Mouse (Mus musculus) bone marrow, adult 2 months (tissue): ENCODE measurements around the gene Msh4. TPM values are rescaled to one million over a fixed set of nuclear protein-coding genes. Genes with fewer than 3 reads are reported as not detected.

ENCODE experiments used
- H3K27ac ChIP-seq: fragments of 200-500 bp; 2 replicates; pipeline ENCODE4 v1.5.1; 2012; ENCODE audit warnings: low read depth, mild to moderate bottlenecking, control low read depth, inconsistent platforms, low read length; ENCODE audit not compliant: control insufficient read depth, poor library complexity, insufficient read depth
- H3K4me1 ChIP-seq: fragments of 200-500 bp; 2 replicates; pipeline ENCODE4 v1.6.1; 2011; ENCODE audit warnings: low read length; ENCODE audit not compliant: control insufficient read depth, insufficient read depth
- H3K4me3 ChIP-seq: fragments of 200-500 bp; replicated peaks from 2 replicates; pipeline ENCODE3; 2011; ENCODE audit warnings: mild to moderate bottlenecking, low read depth, low read length, control low read depth; ENCODE audit not compliant: control insufficient read depth
- CTCF ChIP-seq: fragments of 200-500 bp; IDR thresholded peaks from 2 replicates; pipeline ENCODE4 v1.5.1; 2011; ENCODE audit warnings: low read length, control low read depth; ENCODE audit not compliant: control insufficient read depth, insufficient read depth
- POLR2A ChIP-seq: fragments of 200-500 bp; IDR thresholded peaks from 2 replicates; pipeline ENCODE4 v1.6.1; 2011; ENCODE audit warnings: low read depth, mild to moderate bottlenecking, control low read depth, low read length, borderline replicate concordance; ENCODE audit not compliant: control insufficient read depth
- WGBS: fragments of 180-500 bp; shearing (Covaris S2); methylation state at CpG from one replicate; pipeline ENCODE4 v1.1.7; 2018; 5-methylcytosine and 5-hydroxymethylcytosine counted together
- polyA plus RNA-seq: library from polyadenylated mRNA; stranded (reverse); fragments of >200 nt; gene quantifications from 2 replicates; pipeline ENCODE4 v1.2.4, GENCODE M21; 2011; ENCODE audit warnings: low replicate concordance; ENCODE audit not compliant: missing spikeins, insufficient read depth, insufficient read length

The Msh4 gene
- polyA plus RNA-seq, 1 experiment = not detected

DNA sequence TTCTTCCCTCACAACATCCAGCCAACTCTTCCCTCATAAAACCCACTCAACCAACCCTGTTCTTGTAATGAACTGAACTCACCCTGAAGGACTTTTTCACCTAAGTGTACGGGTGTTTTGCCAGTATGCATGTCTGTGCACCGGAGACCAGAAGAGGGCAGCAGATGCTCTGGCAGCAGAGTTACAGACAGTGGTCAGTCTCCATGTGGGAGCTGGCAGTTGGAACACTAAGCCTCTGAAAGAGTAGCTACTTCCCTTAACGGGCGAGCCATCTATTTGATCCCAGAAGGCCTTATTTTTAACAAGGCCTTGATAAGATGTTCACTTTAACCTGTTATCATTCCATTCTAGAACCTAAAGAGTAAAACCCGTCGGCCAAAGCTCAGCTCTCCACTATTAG lies 1.4 kb downstream of the Msh4 start:
- H3K4me1 ChIP-seq = no peaks in the 10 kb centered on the region; the same call in 1 of the 2 replicates
- WGBS = 54% methylated on average over 6 of the region's 6 CpGs
- no peak overlapping the region for H3K4me3 ChIP-seq
- no peak overlapping the region for H3K27ac ChIP-seq
- TF ChIP-seq CTCF = peak; percentile 60
- TF ChIP-seq POLR2A = no peak

DNA sequence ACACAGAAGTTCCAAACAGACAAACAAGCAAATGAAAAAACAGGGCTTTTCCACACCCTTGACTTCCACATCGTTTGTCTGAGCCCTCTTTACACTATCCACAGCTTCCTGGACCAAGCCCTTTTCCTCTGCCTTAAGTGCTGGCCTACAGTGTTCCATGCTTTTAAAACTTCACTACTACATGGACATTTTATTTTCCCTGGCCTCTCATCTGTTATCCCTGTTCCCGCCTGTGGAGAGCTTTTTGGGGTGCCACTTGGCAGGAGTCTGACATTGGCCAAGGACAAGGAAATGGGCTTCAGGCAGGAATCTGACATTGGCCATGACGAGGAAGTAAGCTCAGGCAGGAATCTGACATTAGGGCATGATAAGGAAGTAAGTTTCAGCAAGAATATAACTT lies 3.3 kb downstream of the Msh4 start:
- Histone ChIP-seq H3K4me1 (no peaks in the 10 kb centered on the region; the same call in 1 of the 2 replicates), H3K4me3 (no peak overlapping the region), H3K27ac (no peak overlapping the region)
- TF ChIP-seq POLR2A (no peak), CTCF (no peak)
- 45% methylated on average over 3 of the region's 3 CpGs for WGBS

DNA sequence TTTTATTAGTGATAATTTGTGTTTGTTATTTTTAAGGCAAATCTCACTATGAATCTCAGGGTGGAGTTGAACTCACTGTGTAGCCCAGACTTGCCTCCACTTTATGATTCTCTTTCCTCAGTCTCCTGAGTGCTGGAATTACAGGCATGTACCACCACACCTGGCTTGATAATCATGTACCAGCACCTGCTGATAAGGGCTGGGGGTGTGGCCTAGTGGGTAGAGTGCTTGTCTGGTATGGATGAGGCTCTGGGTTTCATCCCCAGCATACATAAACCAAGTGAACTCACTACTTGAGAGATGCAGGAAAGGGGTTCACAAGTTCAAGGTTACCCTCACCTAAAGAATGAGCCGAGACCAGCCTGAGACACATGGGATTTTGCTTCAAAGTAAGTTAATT lies 4.0 kb downstream of the Msh4 start:
- 76% methylated on average over 1 of the region's 1 CpGs for WGBS
- no peaks in the 10 kb centered on the region for H3K4me1 ChIP-seq
- no peak overlapping the region for H3K27ac ChIP-seq
- no peak overlapping the region for H3K4me3 ChIP-seq
- TF ChIP-seq CTCF (no peak), POLR2A (no peak)

DNA sequence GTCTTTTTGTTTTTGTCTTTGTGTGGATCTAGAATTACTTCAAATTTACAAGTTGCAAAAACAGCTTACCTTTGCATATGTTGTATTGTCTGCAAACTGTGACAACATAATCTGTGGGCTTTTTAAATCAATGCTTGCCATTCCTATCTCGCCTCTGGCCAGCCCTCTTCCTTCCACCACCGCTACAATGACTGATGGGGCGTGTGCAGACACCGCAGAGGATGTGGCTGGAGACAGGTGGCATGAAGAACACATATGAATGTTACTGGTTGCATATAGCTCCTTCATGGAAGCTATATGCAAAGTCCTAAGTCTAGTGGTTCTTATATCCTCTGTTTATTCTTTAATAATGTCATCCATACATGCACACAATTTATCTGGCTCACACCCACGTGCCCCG lies 8.7 kb downstream of the Msh4 start:
- TF ChIP-seq CTCF (no peak), POLR2A (no peak)
- Histone ChIP-seq H3K27ac (no peak overlapping the region), H3K4me1 (no peaks in the 10 kb centered on the region; the same call in 1 of the 2 replicates), H3K4me3 (no peak overlapping the region)
- 18% methylated on average over 6 of the region's 6 CpGs for WGBS

DNA sequence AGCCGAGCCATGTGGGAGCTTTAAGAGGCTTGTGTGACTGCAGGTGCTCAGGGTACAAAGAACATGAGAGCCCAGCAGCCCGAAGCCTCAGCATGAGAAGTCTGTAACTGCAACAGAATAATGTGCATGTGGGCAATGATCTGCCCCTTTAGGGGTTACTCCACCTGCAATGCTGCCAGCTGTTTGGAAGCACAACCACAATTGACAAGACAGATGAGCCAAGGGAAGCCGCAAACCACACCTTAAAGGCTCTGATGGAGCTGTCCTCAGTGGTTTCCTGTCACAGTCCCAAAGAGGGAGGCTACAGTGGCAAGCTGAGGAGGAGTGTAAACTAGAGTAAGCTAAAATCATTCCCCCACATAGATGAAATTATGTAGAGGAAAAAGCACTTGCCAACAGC lies 10.5 kb downstream of the Msh4 start:
- H3K27ac ChIP-seq = no peak overlapping the region
- no peaks in the 10 kb centered on the region; the same call in 1 of the 2 replicates for H3K4me1 ChIP-seq
- TF ChIP-seq POLR2A (no peak), CTCF (no peak)
- 10% methylated on average over 3 of the region's 3 CpGs for WGBS
- no peak overlapping the region for H3K4me3 ChIP-seq

DNA sequence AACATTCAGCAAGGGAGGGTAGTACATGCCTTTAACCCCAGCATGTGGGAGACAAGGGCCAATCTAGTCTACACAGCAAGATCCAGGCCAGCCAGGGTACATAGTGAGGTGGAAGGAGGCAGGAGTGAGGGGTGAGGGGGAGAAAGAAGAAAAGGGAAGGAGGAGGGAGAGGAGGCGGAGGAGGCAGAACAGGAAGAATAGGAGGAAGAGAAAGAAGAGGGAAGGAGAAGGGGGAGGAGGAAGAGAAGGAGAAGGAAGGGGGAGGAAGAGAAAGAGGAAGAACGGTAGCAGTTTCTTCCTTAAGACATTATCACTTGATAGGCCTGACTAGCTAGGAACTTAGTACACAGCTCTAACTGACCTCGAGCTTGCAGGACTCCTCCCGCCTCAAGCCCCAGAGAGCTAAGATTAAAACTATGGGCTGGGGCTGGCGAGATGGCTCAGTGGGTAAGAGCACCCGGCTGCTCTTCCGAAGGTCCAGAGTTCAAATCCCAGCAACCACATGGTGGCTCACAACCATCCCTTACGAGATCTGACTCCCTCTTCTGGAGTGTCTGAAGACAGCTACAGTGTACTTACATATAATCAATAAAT lies 16.7 kb downstream of the Msh4 start:
- Histone ChIP-seq H3K27ac (no peak overlapping the region), H3K4me1 (no peaks in the 10 kb centered on the region; the same call in 1 of the 2 replicates), H3K4me3 (no peak overlapping the region)
- no peak for TF ChIP-seq POLR2A
- no peak for TF ChIP-seq CTCF
- 43% methylated on average over 8 of the region's 8 CpGs for WGBS

DNA sequence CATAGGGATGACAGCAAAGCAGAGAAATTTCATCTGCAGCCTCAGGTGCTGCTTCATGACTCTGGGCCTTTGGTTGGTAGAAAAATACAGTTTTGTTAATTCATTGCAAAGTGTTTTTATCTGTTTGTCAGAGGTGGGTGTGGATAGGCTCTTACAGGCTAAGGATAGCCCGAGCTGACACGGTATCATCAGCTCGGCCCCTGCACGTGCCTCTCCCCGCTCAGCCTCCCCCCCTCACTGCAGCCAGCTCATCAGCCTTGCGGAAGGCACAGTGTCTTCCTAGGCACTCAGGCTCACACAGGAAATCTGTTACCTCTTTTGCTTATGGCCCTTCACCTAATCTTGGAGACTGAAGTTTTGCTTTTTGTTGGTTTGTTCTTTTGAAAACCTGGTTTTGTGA lies 17.8 kb downstream of the Msh4 start:
- WGBS = 67% methylated on average over 6 of the region's 6 CpGs
- H3K27ac ChIP-seq = no peak overlapping the region
- TF ChIP-seq POLR2A (no peak), CTCF (no peak)
- no peak overlapping the region for H3K4me3 ChIP-seq
- H3K4me1 ChIP-seq = no peaks in the 10 kb centered on the region; the same call in 1 of the 2 replicates

DNA sequence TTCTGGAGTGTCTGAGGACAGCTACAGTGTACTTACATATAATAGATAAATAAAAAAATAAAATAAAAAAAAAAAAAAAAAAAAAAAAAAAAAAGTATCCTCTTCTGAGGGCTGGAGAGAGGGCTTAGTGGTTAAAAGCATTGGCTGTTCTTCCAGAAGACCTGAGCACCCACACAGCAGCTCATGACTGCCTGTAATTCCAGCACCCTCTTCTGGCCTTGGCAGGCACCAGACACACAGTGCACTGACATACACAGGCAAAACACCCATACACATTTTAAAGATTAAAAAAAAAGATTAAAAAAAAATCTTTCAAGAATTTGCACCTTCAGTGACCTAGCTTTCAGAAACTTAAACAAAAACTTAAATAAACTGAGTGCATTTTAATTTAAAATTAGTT lies 19.6 kb downstream of the Msh4 start:
- H3K4me3 ChIP-seq = no peak overlapping the region
- no peak overlapping the region for H3K27ac ChIP-seq
- no peaks in the 10 kb centered on the region; the same call in 1 of the 2 replicates for H3K4me1 ChIP-seq
- TF ChIP-seq POLR2A (no peak), CTCF (no peak)

DNA sequence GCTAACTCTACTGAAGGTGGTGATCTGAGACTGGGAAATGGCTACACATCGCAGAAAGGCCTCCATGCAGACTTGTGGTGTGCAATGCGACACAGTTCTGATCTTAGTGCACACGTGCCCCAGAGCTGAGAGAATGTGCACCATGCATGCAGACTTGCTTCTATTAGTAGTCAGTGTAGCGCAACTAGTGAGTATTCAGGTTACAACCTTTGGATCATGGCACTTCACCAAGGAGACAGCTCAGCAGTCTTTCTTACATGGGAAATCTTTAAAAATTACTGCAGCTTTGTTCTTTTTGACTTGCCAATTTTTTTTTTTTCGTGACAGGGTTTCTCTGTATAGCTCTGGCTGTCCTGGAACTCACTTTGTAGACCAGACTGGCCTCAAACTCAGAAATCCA lies 34.5 kb downstream of the Msh4 start:
- Histone ChIP-seq H3K4me1 (no peaks in the 10 kb centered on the region; the same call in 1 of the 2 replicates), H3K4me3 (no peak overlapping the region), H3K27ac (no peak overlapping the region)
- WGBS = 86% methylated on average over 5 of the region's 5 CpGs
- TF ChIP-seq CTCF (no peak), POLR2A (no peak)
